Comparison of ENCODE assay signal across 7 mouse cellular contexts in genomic region chr1:127238871-127239314, GRCm38 (mm10). TPM values are rescaled to one million over a fixed set of nuclear protein-coding genes. Genes with fewer than 3 reads are reported as not detected.
DNase-seq lines count a peak whose midpoint lies in the region; ATAC-seq and TF ChIP-seq lines count a peak whose summit lies in the region.

No protein-coding gene starts in this region.

- no peaks in the 10 kb centered on the region for H3K4me1 ChIP-seq in kidney, postnatal 0 days (replicated peaks; ENCODE audit: insufficient read depth, low read length)
- peaks cover 17% of the 10 kb centered on the region for H3K4me1 ChIP-seq in hindbrain, embryonic 14.5 days (replicated peaks; ENCODE audit: control insufficient read depth, insufficient read depth, low read length)
- H3K4me1 ChIP-seq in neural tube, embryonic 13.5 days (replicated peaks), result peaks cover 26% of the 10 kb centered on the region

- H3K9me3 ChIP-seq in kidney, postnatal 0 days (replicated peaks; ENCODE audit: low read length), result no peaks in the 10 kb centered on the region
- no peaks in the 10 kb centered on the region for H3K9me3 ChIP-seq in hindbrain, embryonic 14.5 days (ENCODE audit: control insufficient read depth, low read length)
- no peaks in the 10 kb centered on the region for H3K9me3 ChIP-seq in neural tube, embryonic 13.5 days

- DNase-seq in kidney, postnatal 0 days (ENCODE audit: low spot score), result no peak
- no peak for DNase-seq in kidney, adult 18-20 months
- peak; percentile 83 for DNase-seq in ZHBTc4 (ENCODE audit: low read depth, low spot score)
- DNase-seq in hindbrain, embryonic 14.5 days (ENCODE audit: low spot score), result peak; percentile 42
- DNase-seq in cerebellum, adult 11 months, result no peak
- DNase-seq in kidney, adult 8-10 months, result no peak

- H3K27ac ChIP-seq in kidney, postnatal 0 days, result no peak overlapping the region
- peak overlapping the region; percentile 8 for H3K27ac ChIP-seq in hindbrain, embryonic 14.5 days
- H3K27ac ChIP-seq in neural tube, embryonic 13.5 days (replicated peaks), result peak overlapping the region; percentile 64

- WGBS in kidney, postnatal 0 days, result 58% methylated on average over 6 of the region's 6 CpGs
- 27% methylated on average over 6 of the region's 6 CpGs for WGBS in hindbrain, embryonic 14.5 days
- 30% methylated on average over 6 of the region's 6 CpGs for WGBS in neural tube, embryonic 13.5 days

- H3K9ac ChIP-seq in kidney, postnatal 0 days (ENCODE audit: low read depth, low read length), result no peak overlapping the region
- H3K9ac ChIP-seq in hindbrain, embryonic 14.5 days, result no peak overlapping the region
- H3K9ac ChIP-seq in neural tube, embryonic 13.5 days, result no peak overlapping the region

- ATAC-seq in kidney, postnatal 0 days (replicated peaks; ENCODE audit: low FRiP score, low read depth), result no peak
- peak; percentile 76 for ATAC-seq in hindbrain, embryonic 14.5 days (ENCODE audit: low FRiP score)
- peak; percentile 33; the same call in 1 of the 2 replicates for ATAC-seq in neural tube, embryonic 13.5 days (ENCODE audit: low read depth)

- H3K4me2 ChIP-seq in kidney, postnatal 0 days (ENCODE audit: low read length), result no peak overlapping the region
- no peak overlapping the region for H3K4me2 ChIP-seq in hindbrain, embryonic 14.5 days (replicated peaks)
- H3K4me2 ChIP-seq in neural tube, embryonic 13.5 days, result no peak overlapping the region

- H3K4me3 ChIP-seq in kidney, postnatal 0 days (replicated peaks; ENCODE audit: low read depth, low read length), result no peak overlapping the region
- H3K4me3 ChIP-seq in hindbrain, embryonic 14.5 days (replicated peaks; ENCODE audit: low read length), result no peak overlapping the region
- no peak overlapping the region for H3K4me3 ChIP-seq in neural tube, embryonic 13.5 days

- peak; percentile 40; the same call in 1 of the 2 replicates for TF ChIP-seq CTCF in kidney, postnatal 0 days (IDR thresholded peaks at IDR 0.05; ENCODE audit: low read depth)

- no peaks in the 10 kb centered on the region for H3K27me3 ChIP-seq in kidney, postnatal 0 days (ENCODE audit: insufficient read depth, low read length)
- no peaks in the 10 kb centered on the region for H3K27me3 ChIP-seq in hindbrain, embryonic 14.5 days (ENCODE audit: control insufficient read depth, insufficient read depth, low read length)
- H3K27me3 ChIP-seq in neural tube, embryonic 13.5 days, result no peaks in the 10 kb centered on the region

- no peaks in the 10 kb centered on the region for H3K36me3 ChIP-seq in kidney, postnatal 0 days (ENCODE audit: insufficient read depth, low read length)
- H3K36me3 ChIP-seq in hindbrain, embryonic 14.5 days (replicated peaks; ENCODE audit: control insufficient read depth, insufficient read depth), result no peaks in the 10 kb centered on the region
- no peaks in the 10 kb centered on the region for H3K36me3 ChIP-seq in neural tube, embryonic 13.5 days

RNA-seq across cellular contexts. Expression of gene Mgat5, which starts 34.1 kb away (rescaled TPM):
- polyA plus RNA-seq in kidney, postnatal 0 days (2015; fragmentation: Nextera tagmentation; extraction: Ambion mirVana), result 4.6 and 5.4 TPM in 2 replicates
- 15.9 and 16.3 TPM in 2 replicates for polyA plus RNA-seq in hindbrain, embryonic 14.5 days (2014; fragmentation: Nextera tagmentation; extraction: Ambion mirVana)
- 11.0 and 11.2 TPM in 2 replicates for polyA plus RNA-seq in neural tube, embryonic 13.5 days (2015; fragmentation: Nextera tagmentation; extraction: Ambion mirVana)

Comparison
In these comparisons a context has a peak if more than half of its experiments do, and no peak if none do; other contexts are left out.
1. DNase-seq: peak in ZHBTc4 (single experiment) and hindbrain, embryonic 14.5 days (single experiment); none in kidney, postnatal 0 days (single experiment), kidney, adult 18-20 months (single experiment), cerebellum, adult 11 months (single experiment) and kidney, adult 8-10 months (0 of 2).